Mouse (Mus musculus): Measurements from ENCODE around the gene Prss22.
"Not testable (repeated sequence)": the region's sequence is repeated elsewhere in the genome, so short reads cannot be mapped to it uniquely, and the experiment has no call there.

Gene Prss22

GRCm38 (mm10) chr17:23995421-23995820 is 2.5 kb downstream of the Prss22 start:
- no peak for DNase-seq (ENCODE audit: low spot score)

GRCm38 (mm10) chr17:23994667-23995066 is 3.2 kb downstream of the Prss22 start:
- DNase-seq (ENCODE audit: low spot score) = no peak

DNA sequence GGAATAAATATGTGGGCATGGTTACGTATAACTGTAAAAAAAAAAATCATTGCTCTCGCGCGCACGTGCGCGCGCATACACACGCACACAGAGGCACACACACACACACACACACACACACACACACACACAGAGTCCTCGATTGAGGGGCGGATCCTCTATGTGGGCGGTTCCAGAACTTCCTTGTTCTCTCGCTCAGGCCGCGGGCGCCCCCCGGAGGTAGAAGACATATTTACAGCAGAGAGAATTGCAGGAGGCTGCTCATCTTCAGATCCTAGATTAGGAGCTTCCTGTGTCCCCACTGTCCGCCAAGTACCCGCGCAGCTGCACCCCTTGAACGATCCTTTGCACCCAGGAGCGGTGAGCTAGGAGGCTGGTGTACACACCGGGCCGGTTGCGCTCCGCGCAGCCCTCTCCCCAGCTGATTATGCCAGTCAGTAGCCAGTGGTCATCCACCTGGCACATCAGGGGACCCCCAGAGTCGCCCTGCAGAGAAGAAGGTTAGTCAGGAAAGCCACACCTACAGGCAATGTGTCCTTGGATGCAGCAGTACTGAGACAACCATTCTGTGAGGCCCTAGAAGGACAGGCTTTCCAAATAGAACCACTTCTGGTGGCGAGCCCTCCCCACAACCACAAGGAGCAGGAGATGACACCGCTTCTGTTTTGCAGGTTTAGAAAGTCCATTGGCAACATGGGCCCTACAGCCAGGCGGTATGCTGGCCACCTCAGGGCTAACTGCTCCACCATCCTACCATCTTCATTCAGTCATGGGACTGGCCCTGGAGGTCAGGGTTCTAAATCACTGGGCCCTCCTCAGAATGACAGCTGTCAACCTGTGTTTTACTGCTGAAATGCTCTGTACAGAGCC is 4.1 kb downstream of the Prss22 start:
- peak; percentile 41 for DNase-seq (ENCODE audit: low spot score)

DNA sequence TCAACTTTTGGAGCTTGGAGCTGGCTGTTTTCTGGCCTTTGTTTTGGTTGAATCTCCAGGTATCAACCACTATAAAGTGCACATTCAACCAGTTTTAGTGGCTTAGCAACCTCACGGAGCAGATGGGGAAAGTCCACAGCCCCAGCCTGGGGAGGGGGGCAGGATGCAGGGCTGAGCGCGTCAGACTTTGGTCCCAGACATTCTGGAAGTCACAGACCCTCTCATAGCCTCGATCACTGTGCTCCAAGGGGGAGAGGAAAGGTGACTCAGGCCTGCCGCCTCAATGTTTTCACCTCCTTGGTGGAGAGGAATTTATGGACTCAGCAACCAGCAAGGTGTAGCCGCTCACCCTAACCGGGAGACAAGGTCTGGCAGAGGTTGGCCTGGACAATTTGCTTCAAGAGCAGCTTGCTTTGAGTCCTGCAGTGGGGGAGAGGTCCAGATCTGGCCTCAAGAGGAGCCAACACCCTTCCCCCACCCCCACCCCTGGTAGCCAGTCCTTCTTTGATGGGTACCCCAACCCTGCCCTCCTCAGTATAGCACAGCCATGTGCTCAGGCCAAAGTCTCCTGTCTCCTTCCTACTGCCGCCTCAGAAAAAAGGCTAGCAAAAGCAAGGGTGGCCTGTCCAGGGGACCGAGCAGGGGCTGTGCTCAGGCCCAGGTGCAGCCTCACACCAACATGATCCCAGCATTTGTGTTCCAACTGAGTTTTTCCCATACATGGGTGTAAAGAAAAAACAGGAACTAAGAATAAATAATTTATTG is 4.9 kb downstream of the Prss22 start:
- no peak for DNase-seq (ENCODE audit: low spot score)

DNA sequence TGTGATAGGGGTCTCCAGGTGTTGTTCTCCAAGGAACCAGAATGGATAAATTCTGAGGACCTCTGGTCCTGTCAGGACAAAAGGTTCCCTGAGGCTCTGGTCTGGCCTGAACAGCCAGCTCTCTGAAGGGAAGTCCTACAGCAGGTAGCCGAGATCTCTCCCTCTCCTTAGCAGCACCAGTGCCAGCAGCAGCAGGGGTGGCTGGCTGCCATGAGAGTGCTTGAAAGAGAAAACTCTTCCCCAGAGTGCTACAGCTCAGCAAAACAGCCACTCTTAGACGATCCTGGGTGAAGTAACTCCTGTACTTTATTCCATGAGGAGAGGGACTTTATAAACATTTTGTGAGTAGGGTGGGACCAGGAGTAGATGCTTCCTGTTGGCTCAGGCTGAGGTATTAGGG is 8.1 kb downstream of the Prss22 start:
- DNase-seq (ENCODE audit: low spot score) = no peak

- DNase-seq (ENCODE audit: low spot score) = no peak
These were observed 12.9 kb downstream of the Prss22 start for GRCm38 (mm10) chr17:23984989-23985388.

- no peak for DNase-seq (ENCODE audit: low spot score)
These were observed 15.0 kb downstream of the Prss22 start for GRCm38 (mm10) chr17:23982912-23983311.

- no peak for DNase-seq (ENCODE audit: low spot score)
These were observed 17.5 kb downstream of the Prss22 start, which contains the start of gene Prss30 for GRCm38 (mm10) chr17:23980297-23980909. Prss30 (minus strand) TSS chr17:23980566.

DNA sequence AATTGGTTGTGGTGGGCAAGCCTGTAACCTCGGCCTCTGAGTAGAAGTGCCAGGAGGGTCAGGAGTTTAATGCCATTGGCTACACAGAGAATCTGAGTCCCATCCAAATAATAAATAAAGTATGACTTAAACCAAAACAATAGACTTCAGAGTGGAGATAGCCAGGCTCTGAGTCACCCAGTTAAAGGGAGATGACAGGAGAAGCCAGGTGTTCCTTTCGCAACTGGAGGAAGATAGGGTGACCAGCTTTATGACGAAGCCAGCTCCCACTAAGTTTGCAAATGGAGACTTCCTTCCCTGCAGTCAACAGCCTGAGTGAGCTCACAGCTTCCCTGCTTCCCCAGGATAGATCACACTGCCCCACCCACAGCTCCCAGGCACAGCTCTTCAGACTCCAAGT is 18.4 kb downstream of the Prss22 start:
- DNase-seq (ENCODE audit: low spot score) = no peak

DNA sequence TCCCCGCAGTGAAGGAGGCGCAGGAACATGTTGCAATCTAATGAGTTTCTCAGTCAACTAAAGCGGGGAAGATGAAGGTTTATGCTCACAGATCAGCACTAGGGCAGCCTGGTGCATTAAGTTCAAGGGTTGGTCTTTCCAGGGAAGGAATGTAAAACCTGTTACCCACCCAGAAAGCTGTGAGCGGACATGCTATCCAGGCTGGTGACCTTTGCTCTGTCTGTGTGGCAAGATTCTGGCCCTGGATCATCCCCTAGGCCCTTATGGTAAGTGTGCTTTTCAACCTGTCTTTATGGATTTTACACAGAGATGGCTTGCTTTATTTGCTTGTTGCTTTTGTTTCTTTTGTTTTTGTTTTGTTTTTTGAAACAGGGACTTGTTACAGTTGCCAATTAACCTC is 21.2 kb downstream of the Prss22 start:
- no peak for DNase-seq (ENCODE audit: low spot score)

- DNase-seq (ENCODE audit: low spot score) = no peak
These were observed 26.6 kb downstream of the Prss22 start for GRCm38 (mm10) chr17:23971315-23971714.

- peak; percentile 83 for DNase-seq (ENCODE audit: low spot score)
These were observed 28.7 kb downstream of the Prss22 start for GRCm38 (mm10) chr17:23969231-23969630.

- DNase-seq (ENCODE audit: low spot score) = no peak
These were observed 29.1 kb downstream of the Prss22 start for GRCm38 (mm10) chr17:23968780-23969179.

GRCm38 (mm10) chr17:23966658-23967401 is 31.1 kb downstream of the Prss22 start:
- peak; percentile 77 for DNase-seq (ENCODE audit: low spot score)

GRCm38 (mm10) chr17:23965805-23966425 is 32.0 kb downstream of the Prss22 start:
- no peak for DNase-seq (ENCODE audit: low spot score)

GRCm38 (mm10) chr17:23961573-23962122 is 36.3 kb downstream of the Prss22 start:
- DNase-seq (ENCODE audit: low spot score) = no peak

DNA sequence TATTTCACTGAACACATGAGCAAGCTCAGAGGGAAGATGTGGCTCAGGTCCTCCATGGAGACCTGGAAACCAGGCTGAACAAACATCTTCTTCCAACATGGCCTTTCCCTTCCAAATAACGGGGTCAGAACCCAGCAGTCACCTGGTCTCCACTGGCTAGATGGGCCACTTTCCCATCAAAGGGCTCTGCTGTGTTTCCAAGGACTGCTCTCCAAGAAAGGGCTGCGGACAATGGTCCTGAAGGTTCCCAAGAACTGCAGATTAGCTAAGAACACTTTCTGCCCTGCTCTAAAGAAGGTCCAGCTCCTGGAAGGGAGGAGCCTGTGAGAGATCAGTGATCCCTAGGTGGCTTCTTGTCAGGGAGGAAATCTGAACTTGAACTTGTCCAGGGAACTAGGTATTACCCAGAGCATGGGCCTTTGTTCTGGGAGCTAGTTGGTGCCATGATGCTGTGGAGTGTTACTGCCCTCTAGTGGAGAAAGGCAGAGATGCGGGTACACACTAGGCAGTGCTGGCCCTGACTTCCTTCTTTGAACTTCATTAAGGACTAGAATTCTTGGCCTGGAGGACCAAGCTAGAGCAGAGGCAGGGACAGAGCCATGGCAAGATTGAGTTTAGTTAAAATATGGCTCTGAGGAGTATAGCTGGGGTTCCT is 37.7 kb downstream of the Prss22 start:
- peak; percentile 91 for DNase-seq (ENCODE audit: low spot score)

GRCm38 (mm10) chr17:23955174-23955573 is 42.7 kb downstream of the Prss22 start, which contains the start of gene Sbpl:
Sbpl (minus strand) TSS chr17:23955274.
- no peak for DNase-seq (ENCODE audit: low spot score)

GRCm38 (mm10) chr17:23950828-23951227 is 47.1 kb downstream of the Prss22 start:
- not testable (repeated sequence) for DNase-seq (ENCODE audit: low spot score)

DNA sequence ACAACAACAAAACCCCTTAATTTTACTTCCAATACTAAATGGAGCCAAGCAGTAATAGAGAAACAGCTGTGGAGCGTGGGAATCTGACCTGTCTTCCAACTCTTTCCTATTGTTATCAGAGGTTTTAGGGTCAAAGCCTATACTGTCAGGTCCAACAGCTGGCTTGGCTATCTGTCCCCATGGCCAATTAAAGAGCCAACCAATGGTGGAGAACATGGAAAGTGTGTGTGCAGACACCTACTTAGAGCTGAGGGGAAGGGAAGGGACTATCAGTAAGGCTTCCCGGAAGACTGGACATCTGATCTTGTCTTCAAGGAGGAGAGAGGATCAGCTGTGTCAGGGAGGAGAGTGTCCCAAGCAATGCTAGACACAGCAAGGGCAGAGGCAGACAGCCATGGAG is 48.8 kb downstream of the Prss22 start:
- DNase-seq (ENCODE audit: low spot score) = no peak

DNA sequence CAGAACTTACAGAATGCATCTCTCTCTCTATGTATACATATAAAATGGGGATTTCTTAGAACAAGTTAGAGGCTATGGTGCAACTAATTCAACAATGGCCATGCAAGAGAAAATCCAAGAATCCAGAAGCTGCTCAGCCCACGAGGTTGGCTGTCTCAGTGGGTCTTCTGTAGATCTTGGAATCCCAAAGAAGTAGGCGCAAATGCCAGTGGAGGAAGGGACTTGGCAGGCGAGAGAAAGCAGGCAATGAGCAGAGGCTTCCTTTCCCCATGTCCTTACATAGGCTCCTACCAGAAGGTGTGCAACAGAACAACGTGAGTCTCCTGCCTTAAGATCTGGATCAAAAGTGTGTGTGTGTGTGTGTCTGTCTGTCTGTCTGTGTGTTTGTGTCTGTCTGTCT is 50.4 kb downstream of the Prss22 start:
- not testable (repeated sequence) for DNase-seq (ENCODE audit: low spot score)

All from adipocyte (in vitro differentiated cells).